Mouse (Mus musculus) right cerebral cortex, postnatal 10 days (tissue): ENCODE measurements at regions not wholly inside any gene's neighbourhood (a gene's known extent, or its start where the extent isn't known, plus 50 kb on each side); places are given as distances from the start of the nearest gene placed in this dataset.

Experiments used
- DNase-seq, 2 experiments: peaks; one replicate each; pipeline ENCODE4 v3.0.0; 2021; ENCODE audit warnings: low spot score in 2 of 2

GRCm38 (mm10) chr1:92776353-92776752, 55.1 kb upstream of the Gpc1 start:
- no peak for DNase-seq

GRCm38 (mm10) chr1:92775908-92776307, 55.5 kb upstream of the Gpc1 start:
- no peak for DNase-seq

GRCm38 (mm10) chr1:92774743-92775692, 56.4 kb upstream of the Gpc1 start:
- no peak for DNase-seq

GRCm38 (mm10) chr1:92774006-92774405, 57.4 kb upstream of the Gpc1 start:
- no peak for DNase-seq

GRCm38 (mm10) chr1:92772784-92773113, 58.7 kb upstream of the Gpc1 start:
- no peak for DNase-seq

GRCm38 (mm10) chr1:92772101-92772783, 59.2 kb upstream of the Gpc1 start:
- DNase-seq, result no peak

GRCm38 (mm10) chr1:92769696-92770095, 61.7 kb upstream of the Gpc1 start:
- no peak for DNase-seq

- DNase-seq, result no peak
Measured at GRCm38 (mm10) chr1:92769156-92769555, 62.3 kb upstream of the Gpc1 start.

- no peak for DNase-seq
Measured at GRCm38 (mm10) chr1:92766496-92766895, 64.9 kb upstream of the Gpc1 start.

- DNase-seq, result peak; percentile 39 to 45
Measured at GRCm38 (mm10) chr1:92754793-92755488, 76.5 kb upstream of the Gpc1 start.

- no peak for DNase-seq
Measured at GRCm38 (mm10) chr1:92751700-92752136, 79.7 kb upstream of the Gpc1 start.

GRCm38 (mm10) chr1:92749475-92749874, 82.0 kb upstream of the Gpc1 start:
- no peak for DNase-seq

GRCm38 (mm10) chr1:92745284-92745683, 86.2 kb upstream of the Gpc1 start:
- DNase-seq, result no peak

GRCm38 (mm10) chr1:92744528-92745241, 86.8 kb upstream of the Gpc1 start:
- peak in 1 of 2 experiments; percentile 59 for DNase-seq

- no peak for DNase-seq
Measured at GRCm38 (mm10) chr1:92742881-92743621, 88.4 kb upstream of the Gpc1 start.

- no peak for DNase-seq
Measured at GRCm38 (mm10) chr1:92742300-92742699, 89.1 kb upstream of the Gpc1 start.

GRCm38 (mm10) chr1:92741047-92741446, 90.4 kb upstream of the Gpc1 start:
- DNase-seq, result no peak

GRCm38 (mm10) chr1:92737600-92738197, 89.1 kb upstream of the Otos start:
- peak in 1 of 2 experiments; percentile 40 for DNase-seq

GRCm38 (mm10) chr1:92736411-92736810, 87.8 kb upstream of the Otos start:
- DNase-seq, result no peak

- peak in 1 of 2 experiments; percentile 36 for DNase-seq
Measured at GRCm38 (mm10) chr1:92733732-92734131, 85.1 kb upstream of the Otos start.
